ENCODE assay signal across 8 mouse cellular contexts in the genomic region with DNA sequence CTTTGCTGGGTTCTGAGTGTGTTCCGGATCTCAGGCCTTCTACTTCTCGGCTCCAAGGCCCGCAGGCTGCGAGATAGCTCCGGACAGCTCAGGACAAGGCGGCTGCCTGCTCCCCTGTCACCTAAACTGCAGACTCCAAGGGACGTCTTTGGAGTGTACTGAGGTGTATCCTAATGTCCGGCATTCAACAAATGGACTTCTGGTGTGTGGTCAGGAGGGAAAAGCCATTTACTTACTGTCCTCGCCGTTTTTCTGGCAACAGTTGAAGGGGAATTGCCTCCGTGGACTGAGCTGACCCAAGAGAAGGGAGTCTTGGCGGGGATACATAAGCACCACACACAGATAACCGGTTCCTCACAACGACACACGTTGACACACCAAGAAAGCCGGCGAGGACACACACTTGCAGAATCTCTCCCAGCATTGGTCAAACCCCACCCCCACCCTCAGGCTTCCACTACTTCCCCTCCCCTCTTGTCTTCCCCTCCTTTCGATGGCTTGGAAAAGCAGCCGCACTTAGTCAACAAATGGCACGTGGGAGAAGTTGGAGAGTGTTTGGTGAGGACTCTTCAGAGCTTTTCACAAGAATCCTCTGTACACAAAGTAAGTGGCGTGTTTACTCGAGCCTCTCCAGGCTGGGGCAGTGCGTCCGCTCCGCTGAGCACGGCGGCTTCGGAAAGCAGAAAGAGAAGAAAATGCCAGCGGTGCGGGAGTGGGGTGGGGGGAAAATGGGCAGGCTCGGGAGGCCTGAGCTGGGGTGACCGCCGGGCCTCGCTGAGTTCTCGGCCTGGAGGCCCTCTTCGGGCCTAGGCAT. TPM values are rescaled to one million over a fixed set of nuclear protein-coding genes. Genes with fewer than 3 reads are reported as not detected.
DNase-seq lines count a peak whose midpoint lies in the region; ATAC-seq lines count a peak whose summit lies in the region.

No protein-coding gene starts in this region.

- WGBS in hindbrain, embryonic 16.5 days, result 3% methylated on average over 36 of the region's 36 CpGs

- peak overlapping the region; percentile 56 for H3K9ac ChIP-seq in hindbrain, embryonic 16.5 days (ENCODE audit: low read depth, low read length)

- peak overlapping the region; percentile 81 for H3K27ac ChIP-seq in hindbrain, embryonic 16.5 days (ENCODE audit: low read depth, low read length)

- peak overlapping the region; percentile 50 for H3K4me3 ChIP-seq in hindbrain, embryonic 16.5 days (ENCODE audit: low read length)

- H3K4me2 ChIP-seq in hindbrain, embryonic 16.5 days (ENCODE audit: low read length), result peak overlapping the region; percentile 57

- H3K9me3 ChIP-seq in hindbrain, embryonic 16.5 days (ENCODE audit: control insufficient read depth, low read length), result no peaks in the 10 kb centered on the region

- ATAC-seq in cerebellum, adult (ENCODE audit: insufficient number of reproducible peaks, low FRiP score, low TSS enrichment), result no peak
- ATAC-seq in hindbrain, embryonic 16.5 days, result peak; percentile 56

- peaks cover 13% of the 10 kb centered on the region for H3K27me3 ChIP-seq in hindbrain, embryonic 16.5 days (replicated peaks; ENCODE audit: control insufficient read depth, insufficient read depth, low read length)

- H3K4me1 ChIP-seq in hindbrain, embryonic 16.5 days (ENCODE audit: control insufficient read depth, insufficient read depth, low read depth, low read length), result peaks cover 6% of the 10 kb centered on the region

- no peaks in the 10 kb centered on the region for H3K36me3 ChIP-seq in hindbrain, embryonic 16.5 days (ENCODE audit: control insufficient read depth, insufficient read depth, low read length)

- peak; percentile 70 for DNase-seq in cerebellum, adult 11-12 months
- DNase-seq in cerebellum, postnatal 36 days, result peak; percentile 58 to 71
- peak; percentile 44 to 65 for DNase-seq in lung, postnatal 4 days
- DNase-seq in urinary bladder, postnatal 36 days (ENCODE audit: low spot score in 2 of 2), result no peak
- DNase-seq in left cerebral cortex, adult 9 months (ENCODE audit: low spot score in 2 of 2), result no peak
- DNase-seq in right cerebral cortex, postnatal 14 days, result no peak

RNA-seq across cellular contexts. Expression of a gene that starts 5.6 kb away (rescaled TPM):
- 40.7 and 43.8 TPM in 2 replicates for polyA plus RNA-seq in hindbrain, embryonic 16.5 days (2015; fragmentation: Nextera tagmentation; extraction: Ambion mirVana)

Comparison
In these comparisons a context has a peak if more than half of its experiments do, and no peak if none do; other contexts are left out.
1. DNase-seq: peak in cerebellum, adult 11-12 months (single experiment), cerebellum, postnatal 36 days (2 of 2) and lung, postnatal 4 days (2 of 2); none in urinary bladder, postnatal 36 days (0 of 2), left cerebral cortex, adult 9 months (0 of 2) and right cerebral cortex, postnatal 14 days (single experiment).